23 mouse cellular contexts compared by ENCODE assay signal in genomic region chr11:29815670-29816069, GRCm38 (mm10). TPM values are rescaled to one million over a fixed set of nuclear protein-coding genes. Genes with fewer than 3 reads are reported as not detected.
DNase-seq lines count a peak whose midpoint lies in the region; ATAC-seq and TF ChIP-seq lines count a peak whose summit lies in the region.
"Had no signal": no experiment of that assay in that cellular context is flagged by ENCODE, and none has a peak within 500 bp of the region (broad histone marks: within the 10 kb centered on the region; RNA-seq: fewer than 3 reads in every experiment).

No protein-coding gene starts in this region.

- H3K79me2 ChIP-seq in heart, adult 2 months (replicated peaks; ENCODE audit: control insufficient read depth, insufficient read depth, low read length), result no peaks in the 10 kb centered on the region

- no peak for TF ChIP-seq EP300 in heart, adult 2 months (IDR thresholded peaks at IDR 0.05; ENCODE audit: insufficient read depth, low read depth, low read length)

- no peaks in the 10 kb centered on the region for H3K36me3 ChIP-seq in heart, embryonic 13.5 days
- no peaks in the 10 kb centered on the region for H3K36me3 ChIP-seq in heart, adult 2 months (ENCODE audit: control insufficient read depth, insufficient read depth, low read length)
- no peaks in the 10 kb centered on the region for H3K36me3 ChIP-seq in liver, embryonic 15.5 days (replicated peaks)
- H3K36me3 ChIP-seq in kidney, embryonic 16.5 days (ENCODE audit: insufficient read depth, low read length), result no peaks in the 10 kb centered on the region
- H3K36me3 ChIP-seq: embryonic facial prominence, embryonic 13.5 days; forebrain, embryonic 10.5 days; hindbrain, embryonic 12.5 days had no signal

- TF ChIP-seq CTCF in heart, adult 2 months (IDR thresholded peaks at IDR 0.05), result no peak
- TF ChIP-seq CTCF in bone marrow, adult 2 months (IDR thresholded peaks at IDR 0.05; ENCODE audit: control insufficient read depth, insufficient read depth, low read length), result no peak

- no peak overlapping the region for H3K4me2 ChIP-seq in heart, embryonic 13.5 days
- H3K4me2 ChIP-seq in liver, embryonic 15.5 days, result peak overlapping the region; percentile 61
- no peak overlapping the region for H3K4me2 ChIP-seq in kidney, embryonic 16.5 days (replicated peaks; ENCODE audit: low read depth, low read length)
- H3K4me2 ChIP-seq: embryonic facial prominence, embryonic 13.5 days; hindbrain, embryonic 12.5 days had no signal

- intact Hi-C loops in heart, adult 2 months (cut with DNase I), result no loop called here

- peaks cover 33% of the 10 kb centered on the region for H3K4me1 ChIP-seq in heart, embryonic 13.5 days
- no peaks in the 10 kb centered on the region for H3K4me1 ChIP-seq in heart, adult 2 months (ENCODE audit: control insufficient read depth, insufficient read depth, low read length)
- no peaks in the 10 kb centered on the region; the same call in 1 of the 2 replicates for H3K4me1 ChIP-seq in bone marrow, adult 2 months (ENCODE audit: control insufficient read depth, insufficient read depth, low read length)
- peaks cover 43% of the 10 kb centered on the region for H3K4me1 ChIP-seq in liver, embryonic 15.5 days (replicated peaks)
- no peaks in the 10 kb centered on the region for H3K4me1 ChIP-seq in kidney, embryonic 16.5 days (ENCODE audit: insufficient read depth, low read length)
- H3K4me1 ChIP-seq: embryonic facial prominence, embryonic 13.5 days; forebrain, embryonic 10.5 days; hindbrain, embryonic 12.5 days had no signal

- no peak overlapping the region for H3K4me3 ChIP-seq in heart, embryonic 13.5 days
- H3K4me3 ChIP-seq in heart, adult 2 months, result no peak overlapping the region
- no peak overlapping the region for H3K4me3 ChIP-seq in bone marrow, adult 2 months (replicated peaks; ENCODE audit: control insufficient read depth, low read depth, low read length)
- H3K4me3 ChIP-seq in liver, embryonic 15.5 days (replicated peaks), result no peak overlapping the region
- no peak overlapping the region for H3K4me3 ChIP-seq in kidney, embryonic 16.5 days (ENCODE audit: low read length)
- H3K4me3 ChIP-seq: embryonic facial prominence, embryonic 13.5 days; forebrain, embryonic 10.5 days; hindbrain, embryonic 12.5 days had no signal

- peak; percentile 29 for DNase-seq in heart, adult 11 months
- DNase-seq in heart, adult 8-10 months (ENCODE audit: low spot score), result no peak
- DNase-seq in heart, adult 2 months, result no peak
- DNase-seq: adrenal gland, adult 8-10 months; adrenal gland, postnatal 36 days; cerebellum, adult 11-12 months; cerebellum, adult 9-10 months; cerebellum, postnatal 25 days; kidney, adult 9 months had no signal

- no peak for TF ChIP-seq POLR2A in heart, adult 2 months (IDR thresholded peaks at IDR 0.05; ENCODE audit: insufficient read depth, low read depth, low read length)
- no peak for TF ChIP-seq POLR2A in bone marrow, adult 2 months (IDR thresholded peaks at IDR 0.05; ENCODE audit: borderline replicate concordance, control insufficient read depth, low read depth, low read length)

- peak overlapping the region; percentile 60 for H3K27ac ChIP-seq in heart, embryonic 13.5 days (replicated peaks)
- H3K27ac ChIP-seq in heart, adult 2 months, result no peak overlapping the region
- peak overlapping the region; percentile 71; the same call in 1 of the 2 replicates for H3K27ac ChIP-seq in bone marrow, adult 2 months (ENCODE audit: control insufficient read depth, insufficient read depth, low read depth, low read length, poor library complexity)
- peak overlapping the region; percentile 99 for H3K27ac ChIP-seq in liver, embryonic 15.5 days (replicated peaks)
- H3K27ac ChIP-seq in kidney, embryonic 16.5 days (ENCODE audit: low read length), result no peak overlapping the region
- H3K27ac ChIP-seq: embryonic facial prominence, embryonic 13.5 days; forebrain, embryonic 10.5 days; hindbrain, embryonic 12.5 days had no signal

- ATAC-seq in heart, embryonic 13.5 days (ENCODE audit: extremely low read depth, insufficient number of reproducible peaks, low FRiP score, low TSS enrichment), result no peak
- ATAC-seq in liver, embryonic 15.5 days (ENCODE audit: insufficient read depth), result peak; percentile 59
- ATAC-seq in CD4-positive, CD25-positive, alpha-beta regulatory T cell, adult 4 months, result no peak
- ATAC-seq in kidney, embryonic 16.5 days (ENCODE audit: low FRiP score, low TSS enrichment), result no peak
- ATAC-seq: forebrain, embryonic 14.5 days; hindbrain, embryonic 16.5 days; inflammation-experienced regulatory T-cells, adult 6 months; intestine, postnatal 0 days had no signal

- H3K9me3 ChIP-seq in heart, embryonic 13.5 days, result no peaks in the 10 kb centered on the region
- H3K9me3 ChIP-seq in liver, embryonic 15.5 days (replicated peaks), result no peaks in the 10 kb centered on the region
- H3K9me3 ChIP-seq in kidney, embryonic 16.5 days (ENCODE audit: low read length), result no peaks in the 10 kb centered on the region
- H3K9me3 ChIP-seq: embryonic facial prominence, embryonic 13.5 days; forebrain, embryonic 10.5 days; hindbrain, embryonic 12.5 days had no signal

- no peaks in the 10 kb centered on the region for H3K27me3 ChIP-seq in heart, embryonic 13.5 days (replicated peaks)
- H3K27me3 ChIP-seq in heart, adult 2 months (ENCODE audit: control insufficient read depth, insufficient read depth, low read length), result no peaks in the 10 kb centered on the region
- H3K27me3 ChIP-seq in liver, embryonic 15.5 days, result no peaks in the 10 kb centered on the region
- no peaks in the 10 kb centered on the region for H3K27me3 ChIP-seq in kidney, embryonic 16.5 days (ENCODE audit: insufficient read depth, low read length)
- H3K27me3 ChIP-seq: CH12.LX; embryonic facial prominence, embryonic 13.5 days; hindbrain, embryonic 12.5 days had no signal

- no peak overlapping the region for H3K9ac ChIP-seq in heart, embryonic 13.5 days
- H3K9ac ChIP-seq in heart, adult 2 months (ENCODE audit: low read depth, low read length), result no peak overlapping the region
- peak overlapping the region; percentile 45; the same call in 1 of the 2 replicates for H3K9ac ChIP-seq in liver, embryonic 15.5 days
- H3K9ac ChIP-seq in kidney, embryonic 16.5 days (replicated peaks; ENCODE audit: low read length), result no peak overlapping the region
- H3K9ac ChIP-seq: embryonic facial prominence, embryonic 13.5 days; hindbrain, embryonic 12.5 days had no signal

RNA-seq across cellular contexts. Expression of gene 4931440F15Rik, which starts 9.8 kb away (rescaled TPM):
- 1 to 10 TPM; 1.5 to 2.4 (median 1.7) TPM for total RNA-seq in heart, adult 8-10 months (2022)
- polyA plus RNA-seq in heart, embryonic 13.5 days (2015; fragmentation: Nextera tagmentation; extraction: Ambion mirVana), result 0.19 and 0.23 TPM in 2 replicates
- total RNA-seq in heart, adult 2 months (2021), result 1 to 10 TPM; 1.6 to 1.8 TPM
- 0.06 and 0.15 TPM in 2 replicates for polyA plus RNA-seq in heart, adult 2 months (2012; rRNA removed)
- polyA plus RNA-seq in bone marrow, adult 2 months (2011; ENCODE audit: insufficient read depth, insufficient read length, low replicate concordance, missing spikeins), result not detected in 2 replicates
- 0.14 and 0.28 TPM in 2 replicates for polyA plus RNA-seq in liver, embryonic 15.5 days (2015; fragmentation: Nextera tagmentation; extraction: Ambion mirVana)
- polyA plus RNA-seq in CD4-positive, CD25-positive, alpha-beta regulatory T cell, adult 4 months (2017; shearing (Covaris generic)), result under 1 TPM in 1 of 2 experiments, not detected in 1; 0.11 TPM
- 0.05 and 0.17 TPM in 2 replicates for polyA plus RNA-seq in kidney, embryonic 16.5 days (2015; fragmentation: Nextera tagmentation; extraction: Ambion mirVana)
- total RNA-seq: CH12.LX had no signal
- polyA plus RNA-seq: C2C12; forebrain, embryonic 10.5 days had no signal

Comparison
In these comparisons a context has a peak if more than half of its experiments do, and no peak if none do; other contexts are left out.
1. H3K27ac ChIP-seq: peak in heart, embryonic 13.5 days (single experiment), bone marrow, adult 2 months (single experiment) and liver, embryonic 15.5 days (single experiment); none in heart, adult 2 months (single experiment) and kidney, embryonic 16.5 days (single experiment).